ENCODE assay signal across 8 mouse cellular contexts in genomic region chr6:128065982-128066381, GRCm38 (mm10).
DNase-seq lines count a peak whose midpoint lies in the region; ATAC-seq and TF ChIP-seq lines count a peak whose summit lies in the region.

No protein-coding gene starts in this region.

- intact Hi-C loops in heart, adult 2 months (cut with DNase I) = loop anchor here (2.0 kb wide), 1 partner anchor 79 kb away; no protein-coding TSS in a partner anchor

- peak; percentile 81 for ATAC-seq in heart, embryonic 16.5 days (replicated peaks; ENCODE audit: extremely low read depth, insufficient read depth, low FRiP score)
- ATAC-seq in megakaryocyte progenitor cell, adult 5-6 weeks (replicated peaks; ENCODE audit: poor library complexity) = peak; percentile 54

- no peaks in the 10 kb centered on the region for H3K9me3 ChIP-seq in heart, embryonic 16.5 days (replicated peaks; ENCODE audit: control insufficient read depth, low read length)

- H3K9ac ChIP-seq in heart, adult 2 months (ENCODE audit: low read depth, low read length) = no peak overlapping the region
- peak overlapping the region; percentile 63 for H3K9ac ChIP-seq in heart, embryonic 16.5 days (ENCODE audit: low read length)

- WGBS in heart, adult 2 months = 40% methylated on average over 7 of the region's 7 CpGs
- 12% methylated on average over 7 of the region's 7 CpGs for WGBS in heart, embryonic 16.5 days

- H3K79me2 ChIP-seq in heart, adult 2 months (replicated peaks; ENCODE audit: control insufficient read depth, insufficient read depth, low read length) = no peaks in the 10 kb centered on the region

- H3K4me1 ChIP-seq in heart, adult 2 months (ENCODE audit: control insufficient read depth, insufficient read depth, low read length) = peaks cover 23% of the 10 kb centered on the region
- peaks cover 41% of the 10 kb centered on the region for H3K4me1 ChIP-seq in heart, embryonic 16.5 days (ENCODE audit: control insufficient read depth, insufficient read depth, low read length)

- no peaks in the 10 kb centered on the region for H3K27me3 ChIP-seq in heart, adult 2 months (ENCODE audit: control insufficient read depth, insufficient read depth, low read length)
- H3K27me3 ChIP-seq in heart, embryonic 16.5 days (ENCODE audit: control insufficient read depth, insufficient read depth, low read length) = no peaks in the 10 kb centered on the region

- no peak overlapping the region for H3K27ac ChIP-seq in heart, adult 2 months
- H3K27ac ChIP-seq in heart, embryonic 16.5 days (ENCODE audit: low read length) = peak overlapping the region; percentile 86

- TF ChIP-seq CTCF in heart, adult 2 months (IDR thresholded peaks at IDR 0.05) = no peak

- peak overlapping the region; percentile 25 for H3K4me2 ChIP-seq in heart, embryonic 16.5 days (ENCODE audit: low read depth, low read length)

- TF ChIP-seq EP300 in heart, adult 2 months (IDR thresholded peaks at IDR 0.05; ENCODE audit: insufficient read depth, low read depth, low read length) = no peak

- DNase-seq in heart, adult 11 months = peak; percentile 90
- DNase-seq in heart, adult 2 months = no peak
- peak; percentile 82 for DNase-seq in cerebellum, adult 11-12 months
- no peak for DNase-seq in frontal cortex, adult 2 months (ENCODE audit: extremely low spot score in 1 of 2, low spot score in 1 of 2)
- no peak for DNase-seq in layer of hippocampus, postnatal 10 days (ENCODE audit: low spot score in 2 of 2)
- no peak for DNase-seq in layer of hippocampus, postnatal 25 days (ENCODE audit: extremely low spot score in 1 of 2, low spot score in 1 of 2)

- no peak overlapping the region for H3K4me3 ChIP-seq in heart, adult 2 months
- H3K4me3 ChIP-seq in heart, embryonic 16.5 days (ENCODE audit: low read length) = no peak overlapping the region

- TF ChIP-seq POLR2A in heart, adult 2 months (IDR thresholded peaks at IDR 0.05; ENCODE audit: insufficient read depth, low read depth, low read length) = no peak

- H3K36me3 ChIP-seq in heart, adult 2 months (ENCODE audit: control insufficient read depth, insufficient read depth, low read length) = no peaks in the 10 kb centered on the region
- peaks cover 7% of the 10 kb centered on the region; the same call in 1 of the 2 replicates for H3K36me3 ChIP-seq in heart, embryonic 16.5 days (ENCODE audit: control insufficient read depth, insufficient read depth)

Comparison
In these comparisons a context has a peak if more than half of its experiments do, and no peak if none do; other contexts are left out.
1. DNase-seq: peak in heart, adult 11 months (single experiment) and cerebellum, adult 11-12 months (single experiment); none in heart, adult 2 months (0 of 2), frontal cortex, adult 2 months (0 of 2), layer of hippocampus, postnatal 10 days (0 of 2) and layer of hippocampus, postnatal 25 days (0 of 2).